Mouse (Mus musculus) limb, embryonic 12.5 days (tissue): ENCODE measurements around the gene Anxa4. TPM values are rescaled to one million over a fixed set of nuclear protein-coding genes. Genes with fewer than 3 reads are reported as not detected.

Experiments used
- ATAC-seq: fragments of 200-750 bp; cut with Nextera tagmentation; 2 replicates; pipeline ENCODE4 v1.8.0; 2017; ENCODE audit warnings: low read depth, moderate TSS enrichment; ENCODE audit not compliant: insufficient number of reproducible peaks, insufficient read depth, low FRiP score, low TSS enrichment
- H3K27ac ChIP-seq: fragments of 300-500 bp; sonication (generic); 2 replicates; pipeline ENCODE4 v1.5.1; 2016; ENCODE audit warnings: mild to moderate bottlenecking, moderate library complexity
- H3K27me3 ChIP-seq: fragments of 300-500 bp; sonication (generic); 2 replicates; pipeline ENCODE4 v1.6.1; 2016; ENCODE audit warnings: mild to moderate bottlenecking, moderate library complexity
- H3K36me3 ChIP-seq: fragments of 300-500 bp; sonication (generic); 2 replicates; pipeline ENCODE4 v1.6.1; 2016; ENCODE audit warnings: mild to moderate bottlenecking, moderate library complexity
- H3K4me1 ChIP-seq: fragments of 300-500 bp; sonication (generic); replicated peaks from 2 replicates; pipeline ENCODE4 v1.6.1; 2016
- H3K4me2 ChIP-seq: fragments of 300-500 bp; sonication (generic); 2 replicates; pipeline ENCODE4 v1.6.1; 2016; ENCODE audit warnings: mild to moderate bottlenecking, moderate library complexity
- H3K4me3 ChIP-seq: fragments of 300-500 bp; sonication (generic); replicated peaks from 2 replicates; pipeline ENCODE4 v1.5.1; 2016; ENCODE audit warnings: mild to moderate bottlenecking
- H3K9ac ChIP-seq: fragments of 300-500 bp; sonication (generic); replicated peaks from 2 replicates; pipeline ENCODE4 v1.6.1; 2016; ENCODE audit warnings: mild to moderate bottlenecking, moderate library complexity
- H3K9me3 ChIP-seq: fragments of 300-500 bp; sonication (generic); 2 replicates; pipeline ENCODE4 v1.6.1; 2016; ENCODE audit warnings: mild to moderate bottlenecking, moderate library complexity
- WGBS: fragments of 180-500 bp; shearing (Covaris S2); methylation state at CpG from one replicate; pipeline ENCODE4 v1.1.7; 2016; 5-methylcytosine and 5-hydroxymethylcytosine counted together
- polyA plus RNA-seq: library from polyadenylated mRNA; unstranded; fragments of >200 nt; fragmentation: Nextera tagmentation; extraction: Ambion mirVana; gene quantifications from 2 replicates; pipeline ENCODE4 v1.2.1, GENCODE M21; 2016

Gene Anxa4
- polyA plus RNA-seq, 1 experiment from 2014 or later = 17.9 TPM

GRCm38 (mm10) chr6:86822285-86823050 is 29.1 kb upstream of the Anxa4 start:
- Histone ChIP-seq H3K36me3 (no peaks in the 10 kb centered on the region), H3K27ac (no peak overlapping the region), H3K4me3 (peak overlapping the region; percentile 17), H3K4me1 (peaks cover 9% of the 10 kb centered on the region), H3K9me3 (no peaks in the 10 kb centered on the region), H3K9ac (no peak overlapping the region; the same call in 1 of the 2 replicates), H3K27me3 (peaks cover 17% of the 10 kb centered on the region), H3K4me2 (peak overlapping the region; percentile 46)
- WGBS = 6% methylated on average over 19 of the region's 19 CpGs
- 0 out of 2 replicates have a peak, but pooled peaks have one; percentile 58 for ATAC-seq

- peaks cover 17% of the 10 kb centered on the region for H3K27me3 ChIP-seq
- H3K4me3 ChIP-seq = no peak overlapping the region
- no peak overlapping the region for H3K9ac ChIP-seq
- no peak overlapping the region for H3K4me2 ChIP-seq
- H3K36me3 ChIP-seq = no peaks in the 10 kb centered on the region
- 60% methylated on average over 7 of the region's 7 CpGs for WGBS
- H3K27ac ChIP-seq = no peak overlapping the region
- H3K4me1 ChIP-seq = peaks cover 11% of the 10 kb centered on the region
- no peaks in the 10 kb centered on the region for H3K9me3 ChIP-seq
- no peak for ATAC-seq
Measured at GRCm38 (mm10) chr6:86820690-86821089, 27.3 kb upstream of the Anxa4 start.

GRCm38 (mm10) chr6:86819926-86820325 is 26.5 kb upstream of the Anxa4 start:
- no peaks in the 10 kb centered on the region for H3K9me3 ChIP-seq
- H3K4me3 ChIP-seq = no peak overlapping the region
- H3K27me3 ChIP-seq = peaks cover 17% of the 10 kb centered on the region
- ATAC-seq = no peak
- no peak overlapping the region for H3K4me2 ChIP-seq
- no peak overlapping the region for H3K27ac ChIP-seq
- H3K4me1 ChIP-seq = peaks cover 19% of the 10 kb centered on the region
- H3K9ac ChIP-seq = no peak overlapping the region
- no peaks in the 10 kb centered on the region for H3K36me3 ChIP-seq
- WGBS = 73% methylated on average over 5 of the region's 5 CpGs

GRCm38 (mm10) chr6:86818914-86819313 is 25.5 kb upstream of the Anxa4 start:
- Histone ChIP-seq H3K36me3 (no peaks in the 10 kb centered on the region), H3K4me3 (no peak overlapping the region), H3K27ac (no peak overlapping the region), H3K9ac (no peak overlapping the region), H3K9me3 (no peaks in the 10 kb centered on the region), H3K27me3 (peaks cover 17% of the 10 kb centered on the region), H3K4me2 (no peak overlapping the region), H3K4me1 (peaks cover 24% of the 10 kb centered on the region)
- 78% methylated on average over 4 of the region's 4 CpGs for WGBS
- ATAC-seq = no peak

- no peaks in the 10 kb centered on the region for H3K36me3 ChIP-seq
- H3K27me3 ChIP-seq = peaks cover 2% of the 10 kb centered on the region; the same call in 1 of the 2 replicates
- no peaks in the 10 kb centered on the region for H3K9me3 ChIP-seq
- H3K27ac ChIP-seq = no peak overlapping the region
- no peak overlapping the region for H3K4me2 ChIP-seq
- H3K4me1 ChIP-seq = peaks cover 16% of the 10 kb centered on the region
- 21% methylated on average over 8 of the region's 8 CpGs for WGBS
- no peak overlapping the region for H3K9ac ChIP-seq
- no peak overlapping the region for H3K4me3 ChIP-seq
- no peak for ATAC-seq
Measured at GRCm38 (mm10) chr6:86816586-86816985, 23.2 kb upstream of the Anxa4 start.

DNA sequence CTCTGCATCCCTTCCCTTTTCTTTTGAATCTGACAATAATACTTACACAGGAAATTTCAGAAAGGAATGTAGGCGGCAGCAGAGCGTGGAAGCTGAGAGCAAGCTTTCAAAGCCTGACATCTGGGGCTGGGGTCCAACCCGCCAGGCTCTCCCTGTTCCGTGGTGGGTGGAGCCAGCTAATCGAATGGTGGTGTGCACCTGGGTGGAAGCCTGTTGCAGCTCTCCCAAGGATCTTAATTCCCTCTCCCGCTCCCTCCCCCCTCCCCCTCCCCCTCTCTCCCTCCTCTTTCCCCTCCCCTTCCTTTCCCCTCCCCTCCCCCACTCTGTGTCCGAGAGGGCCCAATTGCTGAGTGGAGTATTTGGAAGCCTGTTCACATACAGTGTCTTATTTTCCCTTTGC is 22.1 kb upstream of the Anxa4 start:
- 4% methylated on average over 6 of the region's 7 CpGs for WGBS
- Histone ChIP-seq H3K9me3 (no peaks in the 10 kb centered on the region), H3K36me3 (no peaks in the 10 kb centered on the region), H3K4me3 (peak overlapping the region; percentile 6; the same call in 1 of the 2 replicates), H3K4me2 (peak overlapping the region; percentile 43), H3K27me3 (peaks cover 2% of the 10 kb centered on the region; the same call in 1 of the 2 replicates), H3K9ac (0 out of 2 replicates have a peak overlapping the region, but pooled peaks have one; percentile 14), H3K27ac (peak overlapping the region; percentile 71), H3K4me1 (peaks cover 16% of the 10 kb centered on the region)
- ATAC-seq = peak; percentile 66; the same call in 1 of the 2 replicates

GRCm38 (mm10) chr6:86814926-86815325 is 21.5 kb upstream of the Anxa4 start:
- no peaks in the 10 kb centered on the region for H3K36me3 ChIP-seq
- peak overlapping the region; percentile 6; the same call in 1 of the 2 replicates for H3K4me3 ChIP-seq
- no peak for ATAC-seq
- WGBS = 41% methylated on average over 3 of the region's 3 CpGs
- no peaks in the 10 kb centered on the region for H3K9me3 ChIP-seq
- peak overlapping the region; percentile 43 for H3K4me2 ChIP-seq
- peak overlapping the region; percentile 71 for H3K27ac ChIP-seq
- 0 out of 2 replicates have a peak overlapping the region, but pooled peaks have one; percentile 14 for H3K9ac ChIP-seq
- peaks cover 16% of the 10 kb centered on the region for H3K4me1 ChIP-seq
- H3K27me3 ChIP-seq = peaks cover 2% of the 10 kb centered on the region; the same call in 1 of the 2 replicates

GRCm38 (mm10) chr6:86813341-86813740 is 20.0 kb upstream of the Anxa4 start:
- H3K4me3 ChIP-seq = no peak overlapping the region
- H3K36me3 ChIP-seq = no peaks in the 10 kb centered on the region
- peaks cover 16% of the 10 kb centered on the region for H3K4me1 ChIP-seq
- H3K4me2 ChIP-seq = no peak overlapping the region
- 13% methylated on average over 3 of the region's 3 CpGs for WGBS
- H3K9ac ChIP-seq = no peak overlapping the region
- H3K9me3 ChIP-seq = no peaks in the 10 kb centered on the region
- H3K27ac ChIP-seq = no peak overlapping the region
- H3K27me3 ChIP-seq = peaks cover 2% of the 10 kb centered on the region
- ATAC-seq = no peak

- Histone ChIP-seq H3K4me2 (no peak overlapping the region), H3K4me3 (no peak overlapping the region), H3K27ac (no peak overlapping the region), H3K4me1 (peaks cover 16% of the 10 kb centered on the region), H3K9ac (no peak overlapping the region), H3K9me3 (no peaks in the 10 kb centered on the region), H3K36me3 (no peaks in the 10 kb centered on the region), H3K27me3 (peaks cover 4% of the 10 kb centered on the region)
- WGBS = 55% methylated on average over 4 of the region's 4 CpGs
- no peak for ATAC-seq
Measured at GRCm38 (mm10) chr6:86812919-86813318, 19.5 kb upstream of the Anxa4 start.

DNA sequence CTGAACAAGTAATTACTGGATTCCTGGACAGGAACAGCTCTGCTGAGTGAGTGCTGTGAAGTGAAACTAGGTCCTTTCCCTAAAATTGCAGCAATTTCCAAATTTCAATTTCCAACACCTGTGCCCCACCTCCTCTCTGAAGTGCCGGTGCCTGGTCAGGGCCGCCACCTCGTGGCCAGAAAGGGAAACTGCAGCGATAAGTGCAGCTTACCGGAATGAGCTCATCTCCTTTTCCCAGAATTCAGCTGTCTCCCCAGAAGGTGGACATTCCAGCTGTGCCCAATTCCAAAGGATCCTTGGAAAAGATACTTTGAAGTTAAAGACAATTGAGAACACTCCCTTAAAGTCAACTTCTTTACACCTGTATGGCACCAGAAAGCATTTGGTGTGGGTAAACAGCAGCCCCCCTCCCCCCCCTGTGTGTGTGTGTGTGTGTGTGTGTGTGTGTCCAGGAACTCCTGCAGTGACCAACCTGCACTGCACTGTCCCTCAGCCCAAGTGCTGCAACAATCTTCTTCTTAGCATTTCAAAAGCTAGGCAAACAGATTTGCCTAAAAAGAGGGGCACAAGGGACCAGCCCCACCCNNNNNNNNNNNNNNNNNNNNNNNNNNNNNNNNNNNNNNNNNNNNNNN is 13.2 kb upstream of the Anxa4 start:
- Histone ChIP-seq H3K4me2 (no peak overlapping the region), H3K36me3 (no peaks in the 10 kb centered on the region), H3K4me1 (0 out of 2 replicates have a peak, but pooled peaks cover 3% of the 10 kb centered on the region), H3K4me3 (no peak overlapping the region), H3K27me3 (peaks cover 6% of the 10 kb centered on the region), H3K27ac (no peak overlapping the region), H3K9me3 (no peaks in the 10 kb centered on the region), H3K9ac (no peak overlapping the region)
- ATAC-seq = peak; percentile 43; the same call in 1 of the 2 replicates
- 3% methylated on average over 5 of the region's 5 CpGs for WGBS

- Histone ChIP-seq H3K9me3 (no peaks in the 10 kb centered on the region), H3K27me3 (peaks cover 6% of the 10 kb centered on the region), H3K27ac (no peak overlapping the region), H3K4me2 (no peak overlapping the region), H3K36me3 (no peaks in the 10 kb centered on the region), H3K4me1 (0 out of 2 replicates have a peak, but pooled peaks cover 3% of the 10 kb centered on the region), H3K4me3 (no peak overlapping the region), H3K9ac (no peak overlapping the region)
- WGBS = 55% methylated on average over 3 of the region's 3 CpGs
- no peak for ATAC-seq
Measured at GRCm38 (mm10) chr6:86804646-86805045, 11.3 kb upstream of the Anxa4 start.
